Mouse (Mus musculus): ENCODE results near the gene Ckap2l. TPM values are rescaled to one million over a fixed set of nuclear protein-coding genes. Genes with fewer than 3 reads are reported as not detected.

The Ckap2l gene
- polyA plus RNA-seq (2021; fragmentation: Nextera tagmentation): 0.12 and 0.28 TPM in 2 replicates
- long read RNA-seq, experiment 1, partial matches to known transcripts: 1 of 2 reads
- long read RNA-seq, experiment 1, other reads (novel, unspliced or antisense): 0 of 2 reads
- long read RNA-seq, experiment 2, partial matches to known transcripts: 1 of 2 reads
- long read RNA-seq, experiment 2, other reads (novel, unspliced or antisense): 1 of 2 reads

GRCm38 (mm10) chr2:129296671-129297588, at the start of gene Ckap2l:
TSS of gene Ckap2l (minus strand) at chr2:129297212.

GRCm38 (mm10) chr2:129309836-129310235, 12.8 kb upstream of the Ckap2l start, which contains the start of gene Il1a:
TSS of gene Il1a (minus strand) at chr2:129309972.

Other genes starting within 250 kb of the Ckap2l start
- gene Vinac1, start 249.0 kb downstream of the Ckap2l start, polyA plus RNA-seq (2021; fragmentation: Nextera tagmentation): 0.08 and 0.13 TPM in 2 replicates
- gene Ttl, start 231.3 kb downstream of the Ckap2l start, polyA plus RNA-seq (2021; fragmentation: Nextera tagmentation): 29.5 and 31.2 TPM in 2 replicates
- 3.3 TPM in 2 replicates for gene Polr1b, start 196.2 kb downstream of the Ckap2l start, polyA plus RNA-seq (2021; fragmentation: Nextera tagmentation)
- 22.4 and 25.1 TPM in 2 replicates for gene Chchd5, start 167.5 kb downstream of the Ckap2l start, polyA plus RNA-seq (2021; fragmentation: Nextera tagmentation)
- gene Slc20a1, start 98.4 kb downstream of the Ckap2l start, polyA plus RNA-seq (2021; fragmentation: Nextera tagmentation): 18.7 and 24.3 TPM in 2 replicates
- gene Il1a, start 12.8 kb upstream of the Ckap2l start, polyA plus RNA-seq (2021; fragmentation: Nextera tagmentation): 0.24 and 0.32 TPM in 2 replicates
- gene Il1b, start 73.9 kb upstream of the Ckap2l start, polyA plus RNA-seq (2021; fragmentation: Nextera tagmentation): 0.53 and 1.1 TPM in 2 replicates
- gene F830045P16Rik, start 239.4 kb upstream of the Ckap2l start, polyA plus RNA-seq (2021; fragmentation: Nextera tagmentation): not detected in 2 replicates

Data from left cerebral cortex, adult 6 months (tissue).